In the genomic region with DNA sequence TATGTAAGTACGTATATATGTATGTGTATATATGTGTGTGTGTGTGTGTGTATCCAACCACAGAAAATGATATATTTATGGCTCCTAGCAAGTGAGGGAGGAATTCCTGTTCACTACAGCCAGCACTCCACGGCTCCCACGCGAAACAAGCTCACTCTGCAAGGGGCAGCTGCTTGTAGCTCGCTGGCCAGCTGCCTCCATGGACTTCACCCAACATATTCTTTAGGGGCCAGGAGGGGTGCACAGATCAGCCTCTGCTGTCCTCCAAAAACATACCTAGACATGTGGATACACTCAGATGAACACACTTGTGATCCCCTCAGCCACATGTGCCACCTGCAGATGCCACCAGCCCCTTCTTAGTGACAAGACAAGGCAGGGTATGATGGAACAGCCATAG, we compare ENCODE assay signal across 8 mouse cellular contexts. TPM values are rescaled to one million over a fixed set of nuclear protein-coding genes. Genes with fewer than 3 reads are reported as not detected.
DNase-seq lines count a peak whose midpoint lies in the region; ATAC-seq and TF ChIP-seq lines count a peak whose summit lies in the region.
"Had no signal": no experiment of that assay in that cellular context is flagged by ENCODE, and none has a peak within 500 bp of the region (broad histone marks: within the 10 kb centered on the region; RNA-seq: fewer than 3 reads in every experiment).

No protein-coding gene starts in this region.

- peaks cover 42% of the 10 kb centered on the region for H3K4me1 ChIP-seq in kidney, embryonic 16.5 days (ENCODE audit: insufficient read depth, low read length)
- H3K4me1 ChIP-seq in cortical plate, adult 2 months (ENCODE audit: control insufficient read depth, insufficient read depth, low read length) = peaks cover 29% of the 10 kb centered on the region
- peaks cover 100% of the 10 kb centered on the region for H3K4me1 ChIP-seq in forebrain, embryonic 13.5 days
- H3K4me1 ChIP-seq in limb, embryonic 14.5 days (ENCODE audit: control insufficient read depth, insufficient read depth, low read length) = peaks cover 75% of the 10 kb centered on the region

- no peak overlapping the region for H3K4me2 ChIP-seq in kidney, embryonic 16.5 days (replicated peaks; ENCODE audit: low read depth, low read length)
- H3K4me2 ChIP-seq in forebrain, embryonic 13.5 days = no peak overlapping the region
- no peak overlapping the region for H3K4me2 ChIP-seq in limb, embryonic 14.5 days (replicated peaks; ENCODE audit: low read depth, low read length, severe bottlenecking)

- H3K9me3 ChIP-seq in kidney, embryonic 16.5 days (ENCODE audit: low read length) = no peaks in the 10 kb centered on the region
- H3K9me3 ChIP-seq in forebrain, embryonic 13.5 days (replicated peaks) = no peaks in the 10 kb centered on the region
- H3K9me3 ChIP-seq in limb, embryonic 14.5 days (ENCODE audit: control insufficient read depth, low read length) = no peaks in the 10 kb centered on the region

- no peak overlapping the region for H3K4me3 ChIP-seq in kidney, embryonic 16.5 days (ENCODE audit: low read length)
- no peak overlapping the region for H3K4me3 ChIP-seq in cortical plate, adult 2 months (ENCODE audit: insufficient read depth, low read length)
- no peak overlapping the region for H3K4me3 ChIP-seq in forebrain, embryonic 13.5 days
- no peak overlapping the region for H3K4me3 ChIP-seq in limb, embryonic 14.5 days (replicated peaks; ENCODE audit: low read length)

- no peaks in the 10 kb centered on the region for H3K36me3 ChIP-seq in kidney, embryonic 16.5 days (ENCODE audit: insufficient read depth, low read length)
- H3K36me3 ChIP-seq in forebrain, embryonic 13.5 days (ENCODE audit: poor library complexity, severe bottlenecking) = peaks cover 11% of the 10 kb centered on the region
- peaks cover 40% of the 10 kb centered on the region for H3K36me3 ChIP-seq in limb, embryonic 14.5 days (ENCODE audit: control insufficient read depth, insufficient read depth, low read length)

- TF ChIP-seq CTCF in cortical plate, adult 2 months (IDR thresholded peaks at IDR 0.05; ENCODE audit: extremely low read depth, insufficient read depth, low read length) = no peak

- no peak for TF ChIP-seq POLR2A in cortical plate, adult 2 months (IDR thresholded peaks at IDR 0.05; ENCODE audit: extremely low read depth, insufficient read depth, low read length)
- no peak for TF ChIP-seq POLR2A in limb, embryonic 14.5 days (IDR thresholded peaks at IDR 0.05; ENCODE audit: borderline replicate concordance, extremely low read depth, insufficient read depth, insufficient read length)

- WGBS in kidney, embryonic 16.5 days = 26% methylated on average over 5 of the region's 5 CpGs
- 66% methylated on average over 5 of the region's 5 CpGs for WGBS in forebrain, embryonic 13.5 days
- 46% methylated on average over 5 of the region's 5 CpGs for WGBS in limb, embryonic 14.5 days

- no peak for DNase-seq in kidney, postnatal 14 days
- no peak for DNase-seq in limb, embryonic 14.5 days (ENCODE audit: low spot score)
- no peak for DNase-seq in natural killer cell, adult 2 months (ENCODE audit: low spot score in 2 of 2)
- DNase-seq in urinary bladder, postnatal 25 days (ENCODE audit: low spot score) = no peak
- DNase-seq: thymus, postnatal 36 days had no signal

- H3K27me3 ChIP-seq in kidney, embryonic 16.5 days (ENCODE audit: insufficient read depth, low read length) = peaks cover 14% of the 10 kb centered on the region
- H3K27me3 ChIP-seq in forebrain, embryonic 13.5 days = peaks cover 7% of the 10 kb centered on the region; the same call in 1 of the 2 replicates
- no peaks in the 10 kb centered on the region for H3K27me3 ChIP-seq in limb, embryonic 14.5 days (ENCODE audit: control insufficient read depth, insufficient read depth, low read length)

- no peak for ATAC-seq in kidney, embryonic 16.5 days (ENCODE audit: low FRiP score, low TSS enrichment)
- ATAC-seq in forebrain, embryonic 13.5 days = no peak
- ATAC-seq in limb, embryonic 14.5 days (ENCODE audit: low FRiP score, low read depth) = no peak

- H3K9ac ChIP-seq in kidney, embryonic 16.5 days (replicated peaks; ENCODE audit: low read length) = no peak overlapping the region
- peak overlapping the region; percentile 14; the same call in 1 of the 2 replicates for H3K9ac ChIP-seq in forebrain, embryonic 13.5 days
- H3K9ac ChIP-seq in limb, embryonic 14.5 days (ENCODE audit: low read depth, low read length, severe bottlenecking) = no peak overlapping the region

- peak overlapping the region; percentile 27; the same call in 1 of the 2 replicates for H3K27ac ChIP-seq in kidney, embryonic 16.5 days (ENCODE audit: low read length)
- 0 out of 2 replicates have a peak overlapping the region, but pooled peaks have one; percentile 24 for H3K27ac ChIP-seq in cortical plate, adult 2 months (ENCODE audit: insufficient read depth, low read length)
- H3K27ac ChIP-seq in forebrain, embryonic 13.5 days = peak overlapping the region; percentile 90
- H3K27ac ChIP-seq in limb, embryonic 14.5 days (replicated peaks; ENCODE audit: low read depth, low read length) = peak overlapping the region; percentile 41; the same call in 1 of the 2 replicates

RNA-seq across cellular contexts. Expression of a gene that starts 9.7 kb away (rescaled TPM):
- polyA plus RNA-seq in kidney, embryonic 16.5 days (2015; fragmentation: Nextera tagmentation; extraction: Ambion mirVana) = 2.3 and 2.8 TPM in 2 replicates
- 0.30 and 0.42 TPM in 2 replicates for polyA plus RNA-seq in cortical plate, adult 2 months (2012; rRNA removed)
- polyA plus RNA-seq in forebrain, embryonic 13.5 days (2015; fragmentation: Nextera tagmentation; extraction: Ambion mirVana) = 3.7 and 3.8 TPM in 2 replicates
- polyA plus RNA-seq in limb, embryonic 14.5 days (2012; rRNA removed) = 4.3 and 4.8 TPM in 2 replicates
- 5.7 and 6.0 TPM in 2 replicates for polyA plus RNA-seq in limb, embryonic 14.5 days (2014; fragmentation: Nextera tagmentation; extraction: Ambion mirVana)

RNA-seq across cellular contexts. Expression of a gene that starts 31.3 kb away (rescaled TPM):
- polyA plus RNA-seq in kidney, embryonic 16.5 days (2015; fragmentation: Nextera tagmentation; extraction: Ambion mirVana) = 7.9 and 8.1 TPM in 2 replicates
- polyA plus RNA-seq in cortical plate, adult 2 months (2012; rRNA removed) = 3.3 and 3.4 TPM in 2 replicates
- polyA plus RNA-seq in forebrain, embryonic 13.5 days (2015; fragmentation: Nextera tagmentation; extraction: Ambion mirVana) = 1.9 and 2.1 TPM in 2 replicates
- 7.1 and 7.6 TPM in 2 replicates for polyA plus RNA-seq in limb, embryonic 14.5 days (2012; rRNA removed)
- polyA plus RNA-seq in limb, embryonic 14.5 days (2014; fragmentation: Nextera tagmentation; extraction: Ambion mirVana) = 5.6 and 6.2 TPM in 2 replicates

RNA-seq across cellular contexts. Expression of a gene that starts 44.9 kb away (rescaled TPM):
- 22.5 and 26.7 TPM in 2 replicates for polyA plus RNA-seq in kidney, embryonic 16.5 days (2015; fragmentation: Nextera tagmentation; extraction: Ambion mirVana)
- polyA plus RNA-seq in cortical plate, adult 2 months (2012; rRNA removed) = 86.5 and 86.7 TPM in 2 replicates
- 16.1 and 18.6 TPM in 2 replicates for polyA plus RNA-seq in forebrain, embryonic 13.5 days (2015; fragmentation: Nextera tagmentation; extraction: Ambion mirVana)
- 68.8 and 86.2 TPM in 2 replicates for polyA plus RNA-seq in limb, embryonic 14.5 days (2012; rRNA removed)
- 18.5 and 19.8 TPM in 2 replicates for polyA plus RNA-seq in limb, embryonic 14.5 days (2014; fragmentation: Nextera tagmentation; extraction: Ambion mirVana)

RNA-seq across cellular contexts. Expression of a gene that starts 46.4 kb away (rescaled TPM):
- polyA plus RNA-seq in kidney, embryonic 16.5 days (2015; fragmentation: Nextera tagmentation; extraction: Ambion mirVana) = 81.5 and 82.9 TPM in 2 replicates
- 145 and 185 TPM in 2 replicates for polyA plus RNA-seq in cortical plate, adult 2 months (2012; rRNA removed)
- polyA plus RNA-seq in forebrain, embryonic 13.5 days (2015; fragmentation: Nextera tagmentation; extraction: Ambion mirVana) = 53.5 and 59.1 TPM in 2 replicates
- 144 and 158 TPM in 2 replicates for polyA plus RNA-seq in limb, embryonic 14.5 days (2012; rRNA removed)
- polyA plus RNA-seq in limb, embryonic 14.5 days (2014; fragmentation: Nextera tagmentation; extraction: Ambion mirVana) = 71.0 and 71.7 TPM in 2 replicates

Comparison
In these comparisons a context has a peak if more than half of its experiments do, and no peak if none do; other contexts are left out.
1. H3K27ac ChIP-seq: peak in every context shown above with its lines; median percentile 90 in forebrain, embryonic 13.5 days; 41 in limb, embryonic 14.5 days; 27 in kidney, embryonic 16.5 days; 24 in cortical plate, adult 2 months.